Mouse (Mus musculus) myocyte (in vitro differentiated cells): Measurements from ENCODE around the gene 1600002K03Rik. TPM values are rescaled to one million over a fixed set of nuclear protein-coding genes. Genes with fewer than 3 reads are reported as not detected.

Source experiments
- H3K27me3 ChIP-seq: one replicate; pipeline ENCODE4 v1.6.1; 2011; ENCODE audit not compliant: control insufficient read depth, insufficient read depth, insufficient read length
- H3K36me3 ChIP-seq: one replicate; pipeline ENCODE4 v1.6.1; 2011; ENCODE audit not compliant: control insufficient read depth, insufficient read depth
- H3K4me2 ChIP-seq: one replicate; pipeline ENCODE4 v1.6.1; 2011; ENCODE audit warnings: low read depth, control low read depth
- H3K4me3 ChIP-seq: one replicate; pipeline ENCODE4 v1.5.1; 2011; ENCODE audit warnings: mild to moderate bottlenecking, control low read depth, moderate library complexity
- H3K79me2 ChIP-seq: one replicate; pipeline ENCODE4 v1.6.1; 2011; ENCODE audit not compliant: control insufficient read depth, insufficient read depth
- H3ac ChIP-seq: one replicate; pipeline ENCODE4 v1.6.1; 2011; ENCODE audit not compliant: control insufficient read depth, insufficient read length
- CEBPB ChIP-seq: IDR thresholded peaks from 2 replicates; pipeline ENCODE4 v1.6.1; 2011; ENCODE audit warnings: mild to moderate bottlenecking, moderate library complexity; ENCODE audit not compliant: poor library complexity, insufficient read depth, severe bottlenecking
- E2F4 ChIP-seq: IDR thresholded peaks from one replicate; pipeline ENCODE4 v1.6.1; 2011; ENCODE audit warnings: mild to moderate bottlenecking, control low read depth, moderate library complexity; ENCODE audit not compliant: insufficient read depth
- MAX ChIP-seq: IDR thresholded peaks from one replicate; pipeline ENCODE4 v1.6.1; 2011; ENCODE audit warnings: low read depth, mild to moderate bottlenecking, control low read depth
- MYOD1 ChIP-seq, 3 experiments: IDR thresholded peaks; one replicate each; pipeline ENCODE4 v1.6.1; 2011; ENCODE audit warnings: control low read depth in 2 of 3, low read depth in 2 of 3, mild to moderate bottlenecking in 2 of 3, moderate library complexity in 1 of 3; ENCODE audit not compliant: insufficient read length in 2 of 3, control insufficient read depth in 1 of 3
- MYOG ChIP-seq, 3 experiments: IDR thresholded peaks; one replicate each; pipeline ENCODE4 v1.6.1; 2011; ENCODE audit warnings: control low read depth in 2 of 3, low read depth in 2 of 3, mild to moderate bottlenecking in 2 of 3; ENCODE audit not compliant: insufficient read length in 2 of 3, control insufficient read depth in 1 of 3, insufficient read depth in 1 of 3
- POLR2A ChIP-seq: IDR thresholded peaks from one replicate; pipeline ENCODE4 v1.6.1; 2011; ENCODE audit warnings: low read depth, mild to moderate bottlenecking, control low read depth, moderate library complexity; ENCODE audit not compliant: insufficient read length
- POLR2AphosphoS2 ChIP-seq: IDR thresholded peaks from one replicate; pipeline ENCODE4 v1.6.1; 2011; ENCODE audit warnings: low read depth, control low read depth; ENCODE audit not compliant: insufficient read length
- REST ChIP-seq: IDR thresholded peaks from one replicate; pipeline ENCODE4 v1.6.1; 2011; ENCODE audit warnings: mild to moderate bottlenecking, control low read depth, moderate library complexity; ENCODE audit not compliant: insufficient read depth, insufficient read length
- SRF ChIP-seq: IDR thresholded peaks from one replicate; pipeline ENCODE4 v1.6.1; 2011; ENCODE audit warnings: low read depth; ENCODE audit not compliant: control insufficient read depth, insufficient read length
- TCF12 ChIP-seq: IDR thresholded peaks from one replicate; pipeline ENCODE4 v1.6.1; 2011; ENCODE audit warnings: mild to moderate bottlenecking, control low read depth; ENCODE audit not compliant: poor library complexity, insufficient read depth, severe bottlenecking
- TCF3 ChIP-seq: IDR thresholded peaks from one replicate; pipeline ENCODE4 v1.6.1; 2011; ENCODE audit warnings: low read depth, control low read depth; ENCODE audit not compliant: insufficient read length
- USF1 ChIP-seq: IDR thresholded peaks from one replicate; pipeline ENCODE4 v1.6.1; 2011; ENCODE audit warnings: low read depth, mild to moderate bottlenecking, control low read depth, moderate library complexity
- polyA plus RNA-seq: library from polyadenylated mRNA; unstranded; fragments of >200 nt; fragmentation: generic; extraction: Trizol; gene quantifications from one replicate; pipeline ENCODE4 v1.2.1, GENCODE M21; 2012; ENCODE audit warnings: missing spikeins

The 1600002K03Rik gene
- polyA plus RNA-seq, 1 experiment = 23.5 TPM

DNA sequence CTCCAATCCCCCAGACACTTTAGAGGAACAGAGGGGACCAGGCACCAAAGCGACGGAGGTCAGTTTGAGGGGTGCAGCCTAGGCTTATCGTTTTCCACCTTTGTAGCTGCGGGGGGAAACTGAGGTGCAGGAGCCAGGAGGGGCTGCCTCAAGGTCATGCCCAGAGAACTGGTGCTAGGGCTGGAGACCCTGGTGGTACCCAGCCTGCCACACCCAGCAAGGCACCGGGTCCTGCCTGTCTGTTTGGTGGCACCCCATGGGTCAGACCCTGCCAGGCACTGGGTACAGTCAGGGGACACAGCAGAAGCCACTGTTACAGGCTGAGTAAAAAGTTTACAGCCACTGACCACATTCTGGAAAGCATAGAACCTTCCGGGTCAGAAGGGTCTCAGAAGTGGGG is 7.5 kb downstream of the 1600002K03Rik start:
- no peak overlapping the region for H3ac ChIP-seq
- peak overlapping the region; percentile 23 for H3K4me3 ChIP-seq

DNA sequence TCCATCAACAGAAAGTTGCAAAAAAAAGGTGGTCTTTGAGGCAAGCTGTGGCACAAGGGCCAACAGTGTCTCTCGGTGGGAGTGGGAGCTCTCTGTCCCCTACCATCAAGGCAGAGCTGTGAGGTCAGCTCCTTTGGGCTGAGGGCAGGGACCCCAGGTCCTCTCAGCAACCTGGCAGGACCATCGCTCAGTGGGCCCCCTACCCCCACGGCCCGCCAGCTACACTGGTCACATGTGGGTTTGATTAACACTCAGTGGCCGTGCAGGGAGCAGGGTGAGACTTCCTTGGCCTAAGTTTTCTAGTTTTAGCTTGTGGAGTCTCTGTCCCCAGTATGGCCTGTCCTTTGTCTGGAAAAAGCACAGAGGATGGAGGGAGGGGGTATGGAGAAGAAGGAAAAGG is 8.1 kb downstream of the 1600002K03Rik start:
- H3K4me3 ChIP-seq = no peak overlapping the region
- no peak overlapping the region for H3ac ChIP-seq
- no peaks in the 10 kb centered on the region for H3K79me2 ChIP-seq
- no peaks in the 10 kb centered on the region for H3K36me3 ChIP-seq
- H3K4me2 ChIP-seq = no peak overlapping the region
- H3K27me3 ChIP-seq = no peaks in the 10 kb centered on the region
- no peak for TF ChIP-seq USF1
- TF ChIP-seq MAX = no peak
- no peak for TF ChIP-seq MYOG (IDR thresholded peaks at IDR 0.05; ENCODE audit: control insufficient read depth in 1 of 3, insufficient read depth in 1 of 3, insufficient read length in 2 of 3, low read depth in 2 of 3)
- TF ChIP-seq REST = no peak
- no peak for TF ChIP-seq POLR2A
- TF ChIP-seq CEBPB = no peak
- TF ChIP-seq SRF = no peak
- TF ChIP-seq POLR2AphosphoS2 = no peak
- TF ChIP-seq MYOD1 (IDR thresholded peaks at IDR 0.05; ENCODE audit: control insufficient read depth in 1 of 3, insufficient read length in 2 of 3, low read depth in 2 of 3) = no peak
- no peak for TF ChIP-seq E2F4
- no peak for TF ChIP-seq TCF12
- no peak for TF ChIP-seq TCF3

More for the DNA sequence above, 7.5 kb downstream of the 1600002K03Rik start:
- Histone ChIP-seq H3K27me3 (no peaks in the 10 kb centered on the region), H3K79me2 (no peaks in the 10 kb centered on the region), H3K36me3 (no peaks in the 10 kb centered on the region), H3K4me2 (peak overlapping the region; percentile 88)
- TF ChIP-seq USF1 (no peak), POLR2AphosphoS2 (no peak), TCF3 (no peak), TCF12 (no peak), MYOG (IDR thresholded peaks at IDR 0.05; ENCODE audit: control insufficient read depth in 1 of 3, insufficient read depth in 1 of 3, insufficient read length in 2 of 3, low read depth in 2 of 3) (no peak), POLR2A (no peak), REST (no peak), MAX (no peak), SRF (no peak), MYOD1 (IDR thresholded peaks at IDR 0.05; ENCODE audit: control insufficient read depth in 1 of 3, insufficient read length in 2 of 3, low read depth in 2 of 3) (no peak), CEBPB (no peak), E2F4 (no peak)

DNA sequence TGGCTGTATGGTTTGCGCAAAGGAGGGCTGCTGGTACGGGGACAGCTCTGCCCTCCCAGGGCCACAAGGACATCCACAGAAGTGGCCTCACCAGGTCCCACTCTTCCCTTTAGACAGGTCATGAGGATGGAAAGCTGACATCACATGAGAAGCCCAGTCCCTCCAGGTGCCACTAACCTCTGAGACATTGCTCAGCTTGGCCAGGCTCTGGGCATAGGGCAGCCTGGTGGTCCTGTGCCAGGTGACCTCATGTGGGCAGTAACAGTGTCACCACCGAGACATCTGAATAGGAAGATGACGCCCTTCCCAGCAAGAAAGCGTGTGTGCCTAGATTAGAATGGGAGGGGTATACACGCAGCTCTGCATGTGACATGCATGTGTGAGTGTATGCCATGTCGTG is 9.8 kb downstream of the 1600002K03Rik start:
- TF ChIP-seq MYOD1 (IDR thresholded peaks at IDR 0.05; ENCODE audit: control insufficient read depth in 1 of 3, insufficient read length in 2 of 3, low read depth in 2 of 3) = no peak
- no peak for TF ChIP-seq CEBPB
- no peak for TF ChIP-seq SRF
- no peak for TF ChIP-seq TCF12
- TF ChIP-seq TCF3 = no peak
- no peak for TF ChIP-seq REST
- Histone ChIP-seq H3ac (no peak overlapping the region), H3K36me3 (no peaks in the 10 kb centered on the region), H3K4me3 (no peak overlapping the region), H3K79me2 (no peaks in the 10 kb centered on the region), H3K27me3 (no peaks in the 10 kb centered on the region), H3K4me2 (no peak overlapping the region)

DNA sequence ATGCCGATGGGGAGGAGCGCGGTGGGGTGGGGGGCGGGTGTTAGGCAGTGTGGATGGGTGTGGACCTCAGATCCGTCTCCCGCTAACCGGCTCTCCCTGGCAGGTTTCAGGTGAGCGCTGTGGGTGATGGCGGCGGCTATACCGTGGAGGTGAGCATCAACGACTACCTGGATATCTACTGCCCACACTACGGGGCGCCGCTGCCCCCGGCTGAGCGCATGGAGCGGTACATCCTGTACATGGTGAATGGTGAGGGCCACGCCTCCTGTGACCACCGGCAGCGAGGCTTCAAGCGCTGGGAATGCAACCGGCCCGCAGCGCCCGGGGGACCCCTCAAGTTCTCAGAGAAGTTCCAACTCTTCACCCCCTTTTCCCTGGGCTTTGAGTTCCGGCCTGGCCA is 13.9 kb downstream of the 1600002K03Rik start:
- H3K4me3 ChIP-seq = no peak overlapping the region
- H3K79me2 ChIP-seq = no peaks in the 10 kb centered on the region
- no peak overlapping the region for H3K4me2 ChIP-seq
- H3K27me3 ChIP-seq = peaks cover 11% of the 10 kb centered on the region
- no peaks in the 10 kb centered on the region for H3K36me3 ChIP-seq
- TF ChIP-seq E2F4 (no peak), MYOG (IDR thresholded peaks at IDR 0.05; ENCODE audit: control insufficient read depth in 1 of 3, insufficient read depth in 1 of 3, insufficient read length in 2 of 3, low read depth in 2 of 3) (no peak), REST (no peak), CEBPB (no peak), USF1 (no peak), MAX (no peak), SRF (no peak), MYOD1 (IDR thresholded peaks at IDR 0.05; ENCODE audit: control insufficient read depth in 1 of 3, insufficient read length in 2 of 3, low read depth in 2 of 3) (no peak), TCF12 (no peak), TCF3 (no peak), POLR2AphosphoS2 (no peak), POLR2A (no peak)
- H3ac ChIP-seq = no peak overlapping the region

DNA sequence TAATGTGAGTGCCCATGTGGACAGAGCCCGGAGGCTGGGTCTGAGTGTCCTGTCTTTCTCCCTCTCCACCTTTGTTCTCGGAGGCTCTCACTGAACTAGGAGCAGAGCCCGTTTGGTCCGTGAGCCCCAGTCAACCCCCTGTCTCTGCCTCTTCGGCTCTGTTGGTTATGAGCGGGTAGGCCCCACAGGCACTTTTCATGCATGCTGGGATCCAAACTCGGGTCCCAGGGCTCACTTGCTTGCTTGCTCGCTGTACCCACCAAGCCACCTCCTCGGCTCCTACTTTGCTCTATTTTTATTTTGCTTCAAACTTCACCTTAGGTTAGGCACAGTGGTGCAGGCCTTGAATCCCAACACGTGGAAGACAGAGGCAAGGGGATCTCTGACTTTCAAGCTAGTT is 15.0 kb downstream of the 1600002K03Rik start:
- peaks cover 11% of the 10 kb centered on the region for H3K27me3 ChIP-seq
- no peak overlapping the region for H3K4me3 ChIP-seq
- TF ChIP-seq REST (no peak), CEBPB (no peak), MAX (no peak), POLR2A (no peak), USF1 (no peak), POLR2AphosphoS2 (no peak), TCF3 (no peak), SRF (no peak), TCF12 (no peak), MYOD1 (IDR thresholded peaks at IDR 0.05; ENCODE audit: control insufficient read depth in 1 of 3, insufficient read length in 2 of 3, low read depth in 2 of 3) (no peak), E2F4 (no peak), MYOG (IDR thresholded peaks at IDR 0.05; ENCODE audit: control insufficient read depth in 1 of 3, insufficient read depth in 1 of 3, insufficient read length in 2 of 3, low read depth in 2 of 3) (no peak)

More for the DNA sequence above, 15.0 kb downstream of the 1600002K03Rik start:
- H3K36me3 ChIP-seq = no peaks in the 10 kb centered on the region
- H3K4me2 ChIP-seq = no peak overlapping the region
- H3ac ChIP-seq = no peak overlapping the region
- H3K79me2 ChIP-seq = no peaks in the 10 kb centered on the region
